Mouse (Mus musculus) heart, postnatal 14 days (tissue): ENCODE measurements at regions not wholly inside any gene's neighbourhood (a gene's known extent, or its start where the extent isn't known, plus 50 kb on each side); places are given as distances from the start of the nearest gene placed in this dataset.

ENCODE experiments used
- DNase-seq, 2 experiments: peaks; one replicate each; pipeline ENCODE4 v3.0.0; 2021 to 2022
- intact Hi-C: fragments of 180-260 bp; cut with DNase I; formaldehyde crosslinking; loops from one replicate; pipeline ENCODE4 v1.15.1; 2025

GRCm38 (mm10) chr9:80697171-80697570, 231.9 kb upstream of the Impg1 start:
- no peak for DNase-seq
- intact Hi-C loops, result no loop called here

GRCm38 (mm10) chr9:80688481-80689086, 223.3 kb upstream of the Impg1 start:
- intact Hi-C loops, result no loop called here
- peak; percentile 3 to 9 for DNase-seq

GRCm38 (mm10) chr9:80683030-80683692, 217.9 kb upstream of the Impg1 start:
- DNase-seq, result no peak

GRCm38 (mm10) chr9:80681709-80682108, 216.4 kb upstream of the Impg1 start:
- no peak for DNase-seq
- intact Hi-C loops, result no loop called here

More at GRCm38 (mm10) chr9:80683030-80683692, 217.9 kb upstream of the Impg1 start:
- intact Hi-C loops, result no loop called here

GRCm38 (mm10) chr9:80671483-80671882, 206.2 kb upstream of the Impg1 start:
- intact Hi-C loops, result no loop called here
- DNase-seq, result no peak

- intact Hi-C loops, result no loop called here
- no peak for DNase-seq
Measured at GRCm38 (mm10) chr9:80668575-80669248, 203.4 kb upstream of the Impg1 start.

- DNase-seq, result no peak
- intact Hi-C loops, result no loop called here
Measured at GRCm38 (mm10) chr9:80658755-80659154, 193.5 kb upstream of the Impg1 start.

GRCm38 (mm10) chr9:80615114-80615513, 149.8 kb upstream of the Impg1 start:
- DNase-seq, result no peak
- intact Hi-C loops, result no loop called here

- DNase-seq, result no peak
- intact Hi-C loops, result no loop called here
Measured at GRCm38 (mm10) chr9:80600019-80600418, 134.7 kb upstream of the Impg1 start.

- no peak for DNase-seq
- intact Hi-C loops, result no loop called here
Measured at GRCm38 (mm10) chr9:80565388-80566024, 100.2 kb upstream of the Impg1 start.

- intact Hi-C loops, result no loop called here
Measured at GRCm38 (mm10) chr9:80563655-80564054, 98.4 kb upstream of the Impg1 start.

GRCm38 (mm10) chr9:80555531-80556067, 90.3 kb upstream of the Impg1 start:
- intact Hi-C loops, result no loop called here

More at GRCm38 (mm10) chr9:80563655-80564054, 98.4 kb upstream of the Impg1 start:
- DNase-seq, result no peak

More at GRCm38 (mm10) chr9:80555531-80556067, 90.3 kb upstream of the Impg1 start:
- DNase-seq, result no peak
